Mouse (Mus musculus) left cerebral cortex, postnatal 14 days (tissue): ENCODE measurements around the gene Acd. TPM values are rescaled to one million over a fixed set of nuclear protein-coding genes. Genes with fewer than 3 reads are reported as not detected.
A peak's percentile ranks its signal among the peaks of the same experiment; 100 is the strongest.

ENCODE experiments used
- DNase-seq, 2 experiments: peaks; one replicate each; pipeline ENCODE4 v3.0.0; 2021 to 2022; ENCODE audit warnings: low spot score in 2 of 2, mixed read lengths in 1 of 2
- intact Hi-C: fragments of 180-260 bp; cut with DNase I; formaldehyde crosslinking; loops from one replicate; pipeline ENCODE4 v1.15.1; 2025
- total RNA-seq, 2 experiments: library from RNA; stranded (reverse); gene quantifications; 2 replicates each; pipeline ENCODE4 v1.2.3; 2021

The Acd gene
- total RNA-seq, 2 experiments from 2014 or later, result 46.1 to 47.9 TPM

DNA sequence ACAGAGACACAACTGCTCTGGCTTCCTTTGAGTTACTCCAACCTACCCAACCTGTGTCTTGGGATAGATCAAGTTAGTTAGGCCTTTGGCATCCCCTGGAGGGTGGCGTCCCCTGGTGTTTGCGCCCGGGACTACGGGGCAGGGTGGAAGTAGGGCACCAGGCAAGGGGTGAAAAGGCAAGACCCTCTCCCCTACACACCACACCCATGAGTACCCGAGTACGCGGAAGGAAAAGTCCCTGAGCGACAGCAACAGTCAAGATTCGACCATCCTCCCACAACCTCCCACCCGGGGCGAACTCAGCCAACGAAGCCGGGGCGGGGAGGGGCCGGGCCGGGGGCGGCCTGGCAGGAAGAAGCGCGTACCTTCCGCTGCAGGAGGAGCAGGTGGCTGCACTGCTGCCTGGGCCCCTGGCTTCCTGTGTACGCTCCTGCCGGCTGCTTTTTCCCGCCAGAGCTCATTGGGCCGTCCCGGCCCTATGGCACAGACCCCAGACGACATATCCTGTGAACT lies 15.1 kb downstream of the Acd start, which contains the start of gene Carmil2:
Carmil2 (plus strand) TSS at position 479 of the 513 bp plus-strand sequence.
- DNase-seq, result no peak
- intact Hi-C loops, result no loop called here

DNA sequence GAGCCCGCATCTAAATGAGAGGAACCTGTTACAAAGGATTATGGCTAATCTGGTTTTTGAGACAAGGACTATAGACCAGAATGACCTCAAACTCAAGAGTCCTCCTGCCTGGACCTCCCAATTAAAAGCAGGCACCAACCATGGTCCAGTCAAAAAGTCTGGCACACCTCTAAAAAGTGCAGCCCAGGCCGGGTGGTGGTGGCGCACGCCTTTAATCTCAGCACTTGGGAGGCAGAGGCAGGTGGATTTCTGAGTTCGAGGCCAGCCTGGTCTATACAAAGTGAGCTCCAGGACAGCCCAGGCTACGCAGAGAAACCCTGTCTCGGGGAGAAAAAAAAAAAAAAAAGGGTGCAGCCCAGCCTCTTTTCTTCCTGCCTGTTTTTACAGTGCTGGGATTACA lies 15.6 kb downstream of the Acd start:
- no peak for DNase-seq
- intact Hi-C loops, result no loop called here

DNA sequence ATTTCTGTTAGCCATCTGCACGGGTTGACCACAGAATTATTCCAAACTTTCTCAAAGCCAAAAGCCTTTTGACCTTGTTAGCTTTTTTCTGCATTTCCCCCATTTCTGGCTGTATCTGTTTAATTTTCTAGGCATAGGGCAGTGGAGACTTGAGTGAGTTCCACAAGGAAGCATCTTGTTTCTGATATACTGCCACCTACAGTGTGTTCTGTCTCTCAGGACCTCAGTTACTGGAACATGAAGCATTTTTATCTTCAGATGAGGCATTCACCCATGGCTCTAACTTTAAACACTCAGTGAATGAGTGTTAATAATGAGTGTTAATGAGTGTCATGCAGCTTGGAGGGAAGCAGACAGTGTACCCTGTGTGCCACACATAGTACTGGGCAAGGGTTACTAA lies 23.0 kb downstream of the Acd start:
- DNase-seq, result no peak
- intact Hi-C loops, result no loop called here

DNA sequence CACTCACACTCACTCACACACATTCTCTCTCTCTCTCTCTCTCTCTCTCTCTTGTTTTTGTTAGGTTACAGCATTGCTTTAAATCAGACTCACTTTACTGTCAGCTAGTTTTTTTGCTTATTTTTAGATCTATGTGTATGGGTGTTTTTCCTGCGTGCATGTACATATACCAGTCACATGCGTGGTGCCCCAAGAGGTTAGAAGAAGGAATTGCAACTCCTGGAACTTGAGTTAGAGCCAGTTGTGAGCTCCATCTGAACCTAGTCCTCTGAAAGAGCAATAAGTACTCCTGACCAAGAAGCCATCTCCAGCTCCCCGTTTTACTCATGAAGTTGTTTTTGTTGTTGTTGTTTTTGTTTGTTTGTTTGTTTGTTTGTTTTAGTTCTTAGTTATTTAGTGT lies 39.7 kb downstream of the Acd start:
- intact Hi-C loops, result no loop called here
- peak; percentile 12 to 69 for DNase-seq

DNA sequence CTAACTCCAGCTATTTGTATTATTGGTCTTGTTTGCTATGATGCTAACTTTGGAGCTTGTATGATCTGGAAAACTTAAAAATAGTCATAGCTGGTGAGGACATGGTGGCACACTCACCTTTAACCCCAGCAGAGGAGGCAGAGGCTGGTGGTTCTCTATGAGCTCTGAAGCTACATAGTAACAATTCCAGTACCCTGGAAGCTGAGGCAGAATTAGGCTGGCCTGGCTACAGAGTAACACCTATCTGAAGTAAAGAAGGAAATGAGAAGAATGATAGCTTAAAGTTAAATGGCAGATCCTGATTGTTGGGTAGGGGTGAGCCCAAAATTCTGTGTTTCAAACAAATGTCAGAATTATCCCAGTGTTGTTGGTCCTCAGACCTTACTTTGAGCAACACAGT lies 43.3 kb downstream of the Acd start:
- no peak for DNase-seq
- intact Hi-C loops, result no loop called here

DNA sequence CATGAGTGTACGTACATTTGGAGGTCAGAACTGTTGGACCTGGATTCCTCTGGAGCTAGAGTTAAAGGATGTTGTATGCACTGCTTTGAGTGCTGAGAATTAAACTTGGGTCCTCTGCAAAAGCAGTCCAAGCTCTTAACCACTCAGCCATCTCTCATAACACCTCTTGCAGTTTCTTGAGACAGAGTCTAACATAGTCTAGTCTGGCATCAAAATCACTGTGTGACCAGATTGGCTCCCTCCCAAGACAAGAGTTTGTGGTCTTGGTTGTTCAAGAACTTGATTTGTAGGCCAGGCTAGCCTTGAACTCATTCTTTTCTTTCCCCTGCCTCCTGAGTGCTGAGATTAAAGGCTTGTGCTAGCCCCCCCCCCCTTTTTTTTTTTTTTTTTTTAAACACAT lies 52.0 kb downstream of the Acd start:
- no peak for DNase-seq
- intact Hi-C loops, result no loop called here

Other genes with a start within 250 kb of the Acd start
- 10 to 100 TPM; 41.2 to 49.7 TPM for gene Tppp3, start 229.6 kb downstream of the Acd start, total RNA-seq
- 10 to 100 TPM; 26.8 to 27.5 TPM for gene Zdhhc1, start 204.2 kb downstream of the Acd start, total RNA-seq
- not detected for gene Hsd11b2, start 182.3 kb downstream of the Acd start, total RNA-seq
- gene Atp6v0d1, start 135.1 kb downstream of the Acd start, total RNA-seq, result 100 to 1,000 TPM; 347 to 370 TPM
- gene Ripor1, start 95.8 kb downstream of the Acd start, total RNA-seq, result 10 to 100 TPM; 81.0 to 81.3 TPM
- gene Ctcf, start 64.5 kb downstream of the Acd start, total RNA-seq, result 10 to 100 TPM; 57.5 to 58.9 TPM
- under 1 TPM in 1 of 2 experiments, not detected in 1; 0.51 TPM for gene Agrp, start 63.7 kb downstream of the Acd start, total RNA-seq
- 10 to 100 TPM; 55.4 to 56.2 TPM for gene Carmil2, start 14.8 kb downstream of the Acd start, total RNA-seq
- 10 to 100 TPM; 45.6 to 49.5 TPM for gene Pard6a, start within 50 bp of the Acd start, total RNA-seq
- under 1 TPM in 1 of 2 experiments, not detected in 1; 0.78 TPM for gene 4933405L10Rik, start 6.6 kb upstream of the Acd start, total RNA-seq
- gene Enkd1, start 7.1 kb upstream of the Acd start, total RNA-seq, result 10 to 100 TPM in 1 of 2 experiments, 1 to 10 TPM in 1; 10.0 to 12.3 TPM
- gene Gfod2, start 57.6 kb upstream of the Acd start, total RNA-seq, result 10 to 100 TPM; 20.6 to 20.9 TPM
- gene Ranbp10, start 126.2 kb upstream of the Acd start, total RNA-seq, result 10 to 100 TPM; 24.6 to 26.4 TPM
- under 1 TPM in 1 of 2 experiments, not detected in 1; 0.18 TPM for gene Tsnaxip1, start 126.6 kb upstream of the Acd start, total RNA-seq
- gene Cenpt, start 152.2 kb upstream of the Acd start, total RNA-seq, result 10 to 100 TPM; 17.6 to 17.7 TPM
- 10 to 100 TPM; 34.7 to 38.5 TPM for gene Thap11, start 154.0 kb upstream of the Acd start, total RNA-seq
- gene Nutf2, start 159.5 kb upstream of the Acd start, total RNA-seq, result 10 to 100 TPM; 33.4 to 35.9 TPM
- gene Edc4, start 179.8 kb upstream of the Acd start, total RNA-seq, result 10 to 100 TPM; 59.8 to 62.1 TPM
- 1 to 10 TPM; 1.8 to 2.2 TPM for gene Nrn1l, start 192.5 kb upstream of the Acd start, total RNA-seq
- gene Pskh1, start 199.3 kb upstream of the Acd start, total RNA-seq, result 1 to 10 TPM; 7.4 to 7.5 TPM
- gene Ctrl, start 232.8 kb upstream of the Acd start, total RNA-seq, result 1 to 10 TPM; 1.0 to 1.1 TPM
- gene Psmb10, start 237.3 kb upstream of the Acd start, total RNA-seq, result 10 to 100 TPM; 80.7 TPM
- 10 to 100 TPM; 20.0 to 21.9 TPM for gene Lcat, start 242.3 kb upstream of the Acd start, total RNA-seq